Mouse (Mus musculus): ENCODE measurements around the gene Tut1. TPM values are rescaled to one million over a fixed set of nuclear protein-coding genes. Genes with fewer than 3 reads are reported as not detected.

Tut1 gene
- total and polyA plus RNA-seq, 3 experiments, result 54.6 to 68.2 TPM; not detected in 1

GRCm38 (mm10) chr19:8927891-8928525, 25.6 kb upstream of the Tut1 start (continued):
- peak; percentile 99 for TF ChIP-seq ETS1 (IDR thresholded peaks at IDR 0.05; ENCODE audit: low read depth, low read length)
- 0 out of 2 replicates have a peak, but pooled peaks have one; percentile 25 for TF ChIP-seq USF1 (IDR thresholded peaks at IDR 0.05; ENCODE audit: low read depth, low read length)
- no peak for TF ChIP-seq SMC3 (IDR thresholded peaks at IDR 0.05; ENCODE audit: low read depth, low read length)

- Histone ChIP-seq H3K27me3 (ENCODE audit: control insufficient read depth in 1 of 2, insufficient read depth in 2 of 2, low read length in 2 of 2) (no peaks in the 10 kb centered on the region), H3K9me3 (replicated peaks; ENCODE audit: insufficient read depth, low read length) (no peaks in the 10 kb centered on the region), H3K36me3 (ENCODE audit: control insufficient read depth in 1 of 2, insufficient read depth in 2 of 2, low read length in 2 of 2) (peaks cover 0 to 27% of the 10 kb centered on the region in 2 experiments; a peak in 2 of 4 replicates), H3K27ac (ENCODE audit: control insufficient read depth, low read depth, low read length) (peak overlapping the region; percentile 61), H3K79me2 (ENCODE audit: control insufficient read depth, insufficient read depth, low read length, poor library complexity) (no peaks in the 10 kb centered on the region; the same call in none of the 2 replicates), H3K9ac (ENCODE audit: control insufficient read depth, low read depth, low read length, poor library complexity, severe bottlenecking) (no peak overlapping the region), H3K4me3 (ENCODE audit: control insufficient read depth in 1 of 2, insufficient read depth in 1 of 2, low read depth in 2 of 2, low read length in 2 of 2) (peak overlapping the region; percentile 66 to 79; a peak in 3 of 4 replicates), H3K4me1 (ENCODE audit: control insufficient read depth in 1 of 2, insufficient read depth in 2 of 2, low read length in 2 of 2) (peaks cover 18 to 37% of the 10 kb centered on the region in 2 experiments)
- TF ChIP-seq MAX (IDR thresholded peaks at IDR 0.05; ENCODE audit: low read length) (no peak), MEF2A (IDR thresholded peaks at IDR 0.05; ENCODE audit: extremely low read depth, insufficient replicate concordance, low read depth, low read length, poor library complexity, severe bottlenecking) (no peak), NELFE (IDR thresholded peaks at IDR 0.05; ENCODE audit: low read depth, low read length) (no peak), ZMIZ1 (IDR thresholded peaks at IDR 0.05; ENCODE audit: low read depth, low read length) (no peak)
- DNase-seq (ENCODE audit: low read depth, low spot score), result no peak
These were observed 24.9 kb upstream of the Tut1 start for GRCm38 (mm10) chr19:8928689-8929223.

GRCm38 (mm10) chr19:8929224-8930088, 24.2 kb upstream of the Tut1 start, which contains the start of the genes Rom1 and Eml3:
Gene Rom1 (minus strand): TSS chr19:8929356.
Gene Eml3 (plus strand): TSS chr19:8929552.
- H3K4me3 ChIP-seq (ENCODE audit: control insufficient read depth in 1 of 2, insufficient read depth in 1 of 2, low read depth in 2 of 2, low read length in 2 of 2), result peak within 1 kb of the TSS; percentile 66 to 79
- no peaks in the 10 kb centered on the region for H3K27me3 ChIP-seq (ENCODE audit: control insufficient read depth in 1 of 2, insufficient read depth in 2 of 2, low read length in 2 of 2)
- H3K27ac ChIP-seq (ENCODE audit: control insufficient read depth, low read depth, low read length), result peak within 1 kb of the TSS; percentile 63
- peaks cover 0 to 27% of the 10 kb centered on the region in 2 experiments; a peak in 2 of 4 replicates for H3K36me3 ChIP-seq (ENCODE audit: control insufficient read depth in 1 of 2, insufficient read depth in 2 of 2, low read length in 2 of 2)
- peaks cover 18 to 37% of the 10 kb centered on the region in 2 experiments for H3K4me1 ChIP-seq (ENCODE audit: control insufficient read depth in 1 of 2, insufficient read depth in 2 of 2, low read length in 2 of 2)
- DNase-seq (ENCODE audit: low read depth, low spot score), result peak; percentile 88
- H3K79me2 ChIP-seq (ENCODE audit: control insufficient read depth, insufficient read depth, low read length, poor library complexity), result no peaks in the 10 kb centered on the region; the same call in none of the 2 replicates
- H3K9me3 ChIP-seq (replicated peaks; ENCODE audit: insufficient read depth, low read length), result no peaks in the 10 kb centered on the region
- H3K9ac ChIP-seq (ENCODE audit: control insufficient read depth, low read depth, low read length, poor library complexity, severe bottlenecking), result peak within 1 kb of the TSS; percentile 89
- TF ChIP-seq POLR2A (IDR thresholded peaks at IDR 0.05; ENCODE audit: control insufficient read depth in 1 of 2, insufficient read depth in 1 of 2, low read depth in 1 of 2, low read length in 2 of 2, poor library complexity in 1 of 2) (peak; percentile 24 to 63; a peak in 2 of 4 replicates), MYC (IDR thresholded peaks at IDR 0.05; ENCODE audit: low read depth, low read length) (no peak), GATA1 (IDR thresholded peaks at IDR 0.05; ENCODE audit: low read depth, low read length) (no peak), HCFC1 (IDR thresholded peaks at IDR 0.05; ENCODE audit: low read depth, low read length) (peak; percentile 24; the same call in 1 of the 2 replicates), NRF1 (IDR thresholded peaks at IDR 0.05; ENCODE audit: insufficient read depth, low read depth, low read length, poor library complexity, severe bottlenecking) (no peak; the same call in 1 of the 2 replicates), ELF1 (IDR thresholded peaks at IDR 0.05; ENCODE audit: low read depth, low read length) (peak; percentile 79), TAL1 (IDR thresholded peaks at IDR 0.05; ENCODE audit: low read length) (no peak), CTCF (IDR thresholded peaks at IDR 0.05 in 2 of 3, conservative IDR thresholded peaks at IDR 0.05 in 1 of 3; ENCODE audit: control insufficient read depth in 1 of 3, insufficient read depth in 1 of 3, low read depth in 2 of 3, low read length in 3 of 3, poor library complexity in 1 of 3, severe bottlenecking in 1 of 3) (peak in 2 of 3 experiments; percentile 62 to 70; a peak in 4 of 6 replicates), USF1 (IDR thresholded peaks at IDR 0.05; ENCODE audit: low read depth, low read length) (no peak), E2F4 (IDR thresholded peaks at IDR 0.05; ENCODE audit: borderline replicate concordance, low read depth, low read length) (no peak), SIN3A (IDR thresholded peaks at IDR 0.05; ENCODE audit: low read length) (peak; percentile 21; the same call in 1 of the 2 replicates), KAT2A (conservative IDR thresholded peaks at IDR 0.05; ENCODE audit: low read depth, low read length) (no peak), ZMIZ1 (IDR thresholded peaks at IDR 0.05; ENCODE audit: low read depth, low read length) (no peak), SMC3 (IDR thresholded peaks at IDR 0.05; ENCODE audit: low read depth, low read length) (no peak), NELFE (IDR thresholded peaks at IDR 0.05; ENCODE audit: low read depth, low read length) (peak; percentile 36), MEF2A (IDR thresholded peaks at IDR 0.05; ENCODE audit: extremely low read depth, insufficient replicate concordance, low read depth, low read length, poor library complexity, severe bottlenecking) (no peak), MYB (IDR thresholded peaks at IDR 0.05; ENCODE audit: low read depth, low read length) (no peak), TCF12 (IDR thresholded peaks at IDR 0.05; ENCODE audit: low read depth, low read length) (peak; percentile 34; the same call in 1 of the 2 replicates), MAZ (IDR thresholded peaks at IDR 0.05; ENCODE audit: low read depth, low read length) (peak; percentile 34; the same call in 1 of the 2 replicates), MXI1 (IDR thresholded peaks at IDR 0.05; ENCODE audit: low read depth, low read length) (peak; percentile 41; the same call in 1 of the 2 replicates), TBP (IDR thresholded peaks at IDR 0.05; ENCODE audit: low read depth, low read length) (peak; percentile 30; the same call in 1 of the 2 replicates), RAD21 (IDR thresholded peaks at IDR 0.05; ENCODE audit: low read depth, low read length) (no peak)

All from MEL (cell line).